ENCODE assay signal across 9 mouse cellular contexts in genomic region chr6:115492952-115493613, GRCm38 (mm10). TPM values are rescaled to one million over a fixed set of nuclear protein-coding genes. Genes with fewer than 3 reads are reported as not detected.
A peak's percentile ranks its signal among the peaks of the same experiment; 100 is the strongest.
DNase-seq lines count a peak whose midpoint lies in the region; ATAC-seq lines count a peak whose summit lies in the region.
"Had no signal": no experiment of that assay in that cellular context is flagged by ENCODE, and none has a peak within 500 bp of the region (broad histone marks: within the 10 kb centered on the region; RNA-seq: fewer than 3 reads in every experiment).

No protein-coding gene starts in this region.

- H3K4me2 ChIP-seq in lung, embryonic 16.5 days (ENCODE audit: low read depth, low read length), result no peak overlapping the region
- H3K4me2 ChIP-seq in stomach, embryonic 15.5 days, result no peak overlapping the region
- H3K4me2 ChIP-seq in kidney, embryonic 16.5 days (replicated peaks; ENCODE audit: low read depth, low read length), result no peak overlapping the region

- H3K9ac ChIP-seq in lung, embryonic 16.5 days (ENCODE audit: low read length), result no peak overlapping the region
- no peak overlapping the region for H3K9ac ChIP-seq in stomach, embryonic 15.5 days
- H3K9ac ChIP-seq in kidney, embryonic 16.5 days (replicated peaks; ENCODE audit: low read length), result no peak overlapping the region

- DNase-seq in lung, adult 18-20 months, result no peak
- DNase-seq in cerebellum, adult 8-10 months, result peak; percentile 69
- peak; percentile 55 to 81 for DNase-seq in layer of hippocampus, postnatal 14 days (ENCODE audit: low spot score in 2 of 2)
- no peak for DNase-seq in yolk sac, embryonic 10.5 days (ENCODE audit: low spot score)
- no peak for DNase-seq in thymus, postnatal 36 days

- H3K4me1 ChIP-seq in lung, embryonic 16.5 days (replicated peaks; ENCODE audit: control insufficient read depth, insufficient read depth, low read length), result peaks cover 12% of the 10 kb centered on the region
- H3K4me1 ChIP-seq in stomach, embryonic 15.5 days, result 0 out of 2 replicates have a peak, but pooled peaks cover 3% of the 10 kb centered on the region
- no peaks in the 10 kb centered on the region for H3K4me1 ChIP-seq in kidney, embryonic 16.5 days (ENCODE audit: insufficient read depth, low read length)

- H3K36me3 ChIP-seq in lung, embryonic 16.5 days (ENCODE audit: control insufficient read depth, insufficient read depth, low read length), result no peaks in the 10 kb centered on the region
- no peaks in the 10 kb centered on the region for H3K36me3 ChIP-seq in stomach, embryonic 15.5 days
- no peaks in the 10 kb centered on the region for H3K36me3 ChIP-seq in kidney, embryonic 16.5 days (ENCODE audit: insufficient read depth, low read length)

- peak overlapping the region; percentile 69 for H3K27ac ChIP-seq in lung, embryonic 16.5 days (ENCODE audit: low read length)
- peak overlapping the region; percentile 59; the same call in 1 of the 2 replicates for H3K27ac ChIP-seq in stomach, embryonic 15.5 days
- no peak overlapping the region for H3K27ac ChIP-seq in kidney, embryonic 16.5 days (ENCODE audit: low read length)

- 30% methylated on average over 11 of the region's 11 CpGs for WGBS in lung, embryonic 16.5 days
- WGBS in stomach, embryonic 15.5 days, result 44% methylated on average over 11 of the region's 11 CpGs
- 61% methylated on average over 11 of the region's 11 CpGs for WGBS in kidney, embryonic 16.5 days

- no peaks in the 10 kb centered on the region for H3K9me3 ChIP-seq in lung, embryonic 16.5 days (ENCODE audit: control insufficient read depth, low read length)
- no peaks in the 10 kb centered on the region for H3K9me3 ChIP-seq in stomach, embryonic 15.5 days
- H3K9me3 ChIP-seq in kidney, embryonic 16.5 days (ENCODE audit: low read length), result no peaks in the 10 kb centered on the region

- ATAC-seq in lung, embryonic 16.5 days (ENCODE audit: low read depth), result peak; percentile 93
- ATAC-seq in stomach, embryonic 15.5 days (ENCODE audit: insufficient read depth, low FRiP score, low read depth), result no peak
- no peak for ATAC-seq in kidney, embryonic 16.5 days (ENCODE audit: low FRiP score, low TSS enrichment)

- no peak overlapping the region for H3K4me3 ChIP-seq in lung, embryonic 16.5 days (ENCODE audit: low read length)
- no peak overlapping the region for H3K4me3 ChIP-seq in stomach, embryonic 15.5 days (replicated peaks)
- no peak overlapping the region for H3K4me3 ChIP-seq in kidney, embryonic 16.5 days (ENCODE audit: low read length)
- H3K4me3 ChIP-seq: erythroblast, embryonic 14.5 days had no signal

- no peaks in the 10 kb centered on the region for H3K27me3 ChIP-seq in lung, embryonic 16.5 days (ENCODE audit: control insufficient read depth, insufficient read depth, low read depth, low read length)
- no peaks in the 10 kb centered on the region for H3K27me3 ChIP-seq in stomach, embryonic 15.5 days (replicated peaks)
- H3K27me3 ChIP-seq in kidney, embryonic 16.5 days (ENCODE audit: insufficient read depth, low read length), result no peaks in the 10 kb centered on the region

RNA-seq across cellular contexts. Expression of gene Tsen2, which starts 51.4 kb away (rescaled TPM):
- 23.9 and 24.8 TPM in 2 replicates for polyA plus RNA-seq in lung, embryonic 16.5 days (2015; fragmentation: Nextera tagmentation; extraction: Ambion mirVana)
- 10 to 100 TPM; 18.1 to 22.9 TPM for total RNA-seq in layer of hippocampus, postnatal 14 days (2021)
- polyA plus RNA-seq in stomach, embryonic 15.5 days (2015; fragmentation: Nextera tagmentation; extraction: Ambion mirVana), result 26.6 and 27.2 TPM in 2 replicates
- 35.0 and 35.2 TPM in 2 replicates for polyA plus RNA-seq in kidney, embryonic 16.5 days (2015; fragmentation: Nextera tagmentation; extraction: Ambion mirVana)

Comparison
In these comparisons a context has a peak if more than half of its experiments do, and no peak if none do; other contexts are left out.
1. DNase-seq: peak in cerebellum, adult 8-10 months (single experiment) and layer of hippocampus, postnatal 14 days (2 of 2); none in lung, adult 18-20 months (0 of 2), yolk sac, embryonic 10.5 days (single experiment) and thymus, postnatal 36 days (0 of 2).